Mouse (Mus musculus): Measurements from ENCODE around the gene Dhrs7c.

GRCm38 (mm10) chr11:67790182-67790581 is 7.8 kb upstream of the Dhrs7c start:
- TF ChIP-seq CTCF (conservative IDR thresholded peaks at IDR 0.05; ENCODE audit: low read length): no peak
- no peak for TF ChIP-seq NANOG (IDR thresholded peaks at IDR 0.05; ENCODE audit: borderline replicate concordance, low read length)
- TF ChIP-seq POU5F1 (IDR thresholded peaks at IDR 0.05; ENCODE audit: borderline replicate concordance, low read length): no peak

Data from E14TG2a.4 (cell line).